Mouse (Mus musculus) forebrain, embryonic 13.5 days (tissue): ENCODE results near the gene Cldn10. TPM values are rescaled to one million over a fixed set of nuclear protein-coding genes. Genes with fewer than 3 reads are reported as not detected.

Experiments
- ATAC-seq: fragments of 200-750 bp; cut with Nextera tagmentation; 2 replicates; pipeline ENCODE4 v1.8.0; 2017
- H3K27ac ChIP-seq: fragments of 300-500 bp; sonication (generic); 2 replicates; pipeline ENCODE4 v1.5.1; 2015; ENCODE audit warnings: inconsistent platforms, mild to moderate bottlenecking, moderate library complexity
- H3K27me3 ChIP-seq: fragments of 300-500 bp; sonication (generic); 2 replicates; pipeline ENCODE4 v1.6.1; 2015; ENCODE audit warnings: mild to moderate bottlenecking, inconsistent platforms
- H3K36me3 ChIP-seq: fragments of 300-500 bp; sonication (generic); 2 replicates; pipeline ENCODE4 v1.6.1; 2015; ENCODE audit warnings: mild to moderate bottlenecking, inconsistent platforms; ENCODE audit not compliant: poor library complexity, severe bottlenecking
- H3K4me1 ChIP-seq: fragments of 300-500 bp; sonication (generic); 2 replicates; pipeline ENCODE4 v1.6.1; 2015; ENCODE audit warnings: inconsistent platforms
- H3K4me2 ChIP-seq: fragments of 300-500 bp; sonication (generic); 2 replicates; pipeline ENCODE4 v1.6.1; 2015; ENCODE audit warnings: inconsistent platforms, mild to moderate bottlenecking, moderate library complexity
- H3K4me3 ChIP-seq: fragments of 300-500 bp; sonication (generic); 2 replicates; pipeline ENCODE4 v1.5.1; 2015; ENCODE audit warnings: mild to moderate bottlenecking, inconsistent platforms
- H3K9ac ChIP-seq: fragments of 300-500 bp; sonication (generic); 2 replicates; pipeline ENCODE4 v1.6.1; 2015; ENCODE audit warnings: mild to moderate bottlenecking, inconsistent platforms
- H3K9me3 ChIP-seq: fragments of 300-500 bp; sonication (generic); replicated peaks from 2 replicates; pipeline ENCODE4 v1.6.1; 2016; ENCODE audit warnings: inconsistent platforms
- WGBS: fragments of 180-500 bp; shearing (Covaris S2); methylation state at CpG from one replicate; pipeline ENCODE4 v1.1.7; 2015; 5-methylcytosine and 5-hydroxymethylcytosine counted together
- polyA plus RNA-seq: library from polyadenylated mRNA; unstranded; fragments of >200 nt; fragmentation: Nextera tagmentation; extraction: Ambion mirVana; gene quantifications from 2 replicates; pipeline ENCODE4 v1.2.1, GENCODE M21; 2015

The Cldn10 gene
- polyA plus RNA-seq, 1 experiment from 2014 or later: 0.57 TPM

DNA sequence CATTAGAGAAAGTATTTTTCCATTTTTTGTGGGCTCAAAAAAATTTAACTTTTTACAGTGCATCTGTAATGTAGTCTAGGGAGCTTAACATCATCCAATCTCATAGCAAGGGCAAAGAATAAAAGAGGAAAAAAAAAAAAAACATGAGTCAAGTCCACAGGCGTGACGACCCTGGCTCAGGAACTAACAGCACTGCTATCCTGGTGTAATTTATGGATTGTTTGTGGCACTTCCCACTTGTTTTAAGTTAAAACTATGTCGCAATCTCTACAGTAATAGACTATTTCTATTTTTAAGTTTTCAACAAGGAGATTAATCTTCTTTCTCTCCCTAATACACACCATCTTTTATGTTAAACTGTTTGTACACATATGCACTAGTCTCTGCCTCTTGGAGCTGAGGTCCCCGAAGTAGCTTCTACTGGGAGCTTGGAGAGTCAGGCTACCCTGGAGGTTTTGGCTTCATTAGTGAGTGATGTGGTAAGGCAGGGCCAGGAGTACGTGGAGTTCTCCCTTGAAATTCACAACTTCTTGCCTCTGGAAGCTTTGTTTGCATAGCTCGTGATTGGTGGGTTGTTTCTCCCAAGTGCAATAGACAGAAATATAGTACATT, 63.9 kb downstream of the Cldn10 start:
- Histone ChIP-seq H3K36me3 (no peaks in the 10 kb centered on the region), H3K4me1 (peaks cover 18% of the 10 kb centered on the region), H3K27me3 (peaks cover 37% of the 10 kb centered on the region), H3K27ac (no peak overlapping the region), H3K4me2 (no peak overlapping the region), H3K9me3 (no peaks in the 10 kb centered on the region), H3K9ac (no peak overlapping the region), H3K4me3 (no peak overlapping the region)
- 80% methylated on average over 6 of the region's 6 CpGs for WGBS
- ATAC-seq: no peak

DNA sequence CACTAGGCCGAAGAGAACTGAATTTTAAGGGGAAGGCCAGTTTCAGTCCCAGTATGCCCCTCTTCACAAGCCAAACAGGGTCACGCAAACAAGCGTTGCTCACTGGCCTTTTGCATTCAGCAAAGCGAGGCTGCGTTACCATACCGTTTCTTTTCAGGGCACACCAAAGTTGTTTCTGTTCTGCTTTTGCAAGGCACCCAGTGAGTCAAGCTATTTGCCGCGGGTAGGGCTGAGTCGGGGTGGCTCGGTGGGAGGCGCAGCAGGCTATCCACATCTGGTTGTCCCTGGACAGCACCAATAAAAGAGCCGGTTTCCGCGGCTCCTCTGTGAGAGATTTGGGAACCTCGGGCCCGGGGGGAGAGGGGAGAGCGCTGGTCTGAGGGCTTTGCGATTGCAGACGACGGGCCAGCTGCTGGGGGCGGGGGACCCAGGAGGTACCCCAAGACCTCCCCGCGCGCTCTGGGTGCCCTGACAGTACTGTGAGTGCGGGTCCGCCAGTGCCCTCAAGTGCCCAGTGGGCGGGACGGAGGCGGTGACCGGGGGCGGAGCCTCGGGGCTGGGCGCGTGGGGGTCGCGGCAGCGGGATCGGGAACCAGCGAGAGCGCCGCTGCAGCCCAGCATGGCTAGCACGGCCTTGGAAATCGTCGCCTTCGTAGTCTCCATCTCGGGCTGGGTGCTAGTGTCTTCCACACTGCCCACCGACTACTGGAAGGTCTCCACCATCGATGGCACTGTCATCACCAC, 66.8 kb downstream of the Cldn10 start:
- Histone ChIP-seq H3K9ac (peak overlapping the region; percentile 55), H3K27me3 (peaks cover 53% of the 10 kb centered on the region), H3K4me2 (peak overlapping the region; percentile 90), H3K36me3 (no peaks in the 10 kb centered on the region), H3K4me3 (peak overlapping the region; percentile 53), H3K27ac (no peak overlapping the region), H3K4me1 (peaks cover 29% of the 10 kb centered on the region), H3K9me3 (no peaks in the 10 kb centered on the region)
- ATAC-seq: peak; percentile 76
- 1% methylated on average over 48 of the region's 48 CpGs for WGBS

DNA sequence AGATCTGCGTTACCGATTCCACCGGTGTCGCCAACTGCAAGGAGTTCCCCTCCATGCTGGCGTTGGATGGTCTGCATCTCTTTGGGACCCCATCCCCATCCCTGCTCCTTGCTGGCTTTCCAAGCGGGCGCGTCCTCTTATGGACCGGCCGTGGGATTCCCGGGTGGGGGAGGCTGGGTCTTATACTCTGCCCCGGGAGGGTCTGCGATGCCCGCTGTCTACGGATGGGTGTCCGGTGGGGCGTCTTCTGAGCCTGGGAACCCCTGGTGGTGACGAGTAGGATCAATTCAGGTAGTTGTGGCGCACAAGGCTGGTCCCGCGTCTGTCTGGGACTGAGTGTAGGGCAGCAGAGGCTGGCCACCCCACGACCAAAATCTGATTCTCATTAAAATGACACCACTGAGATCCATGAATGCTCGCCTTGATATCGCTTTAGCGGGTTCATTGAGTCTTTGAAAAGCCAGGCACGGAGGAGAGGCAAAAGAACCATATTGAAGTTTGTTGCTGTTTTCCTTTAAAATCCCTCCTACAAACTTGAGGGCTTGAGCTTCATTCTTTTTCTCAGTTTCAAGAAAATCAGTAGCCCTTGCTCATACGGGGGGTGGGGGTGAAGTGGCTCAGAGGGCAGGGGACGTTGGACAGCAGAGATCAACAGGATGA, 67.6 kb downstream of the Cldn10 start:
- H3K4me1 ChIP-seq: peaks cover 34% of the 10 kb centered on the region
- peaks cover 53% of the 10 kb centered on the region for H3K27me3 ChIP-seq
- H3K27ac ChIP-seq: no peak overlapping the region
- H3K36me3 ChIP-seq: no peaks in the 10 kb centered on the region
- H3K9me3 ChIP-seq: no peaks in the 10 kb centered on the region
- H3K4me2 ChIP-seq: peak overlapping the region; percentile 90
- under 1% methylated on average over 28 of the region's 28 CpGs for WGBS
- H3K4me3 ChIP-seq: peak overlapping the region; percentile 53
- peak overlapping the region; percentile 55 for H3K9ac ChIP-seq
- ATAC-seq: peak; percentile 52

DNA sequence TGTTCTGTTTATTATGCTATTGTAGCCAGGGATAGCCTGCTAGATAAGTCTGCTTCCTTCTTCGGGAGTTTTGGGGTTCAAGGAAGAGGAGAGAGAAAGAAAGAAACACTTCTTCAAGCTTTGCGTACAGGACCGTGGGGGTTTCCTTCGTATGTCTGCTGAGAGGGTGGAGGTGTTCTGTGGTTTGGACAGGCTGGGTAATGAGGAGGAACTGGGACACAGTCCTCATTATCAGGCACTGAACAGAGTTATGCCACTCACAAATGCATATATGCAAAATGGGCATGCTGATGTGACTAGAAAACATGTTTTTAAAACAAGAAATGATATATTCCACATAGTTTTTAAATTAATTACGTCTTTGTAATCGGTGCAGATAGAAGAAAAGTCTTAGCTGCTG, 68.9 kb downstream of the Cldn10 start:
- H3K9ac ChIP-seq: no peak overlapping the region
- no peaks in the 10 kb centered on the region for H3K36me3 ChIP-seq
- peaks cover 36% of the 10 kb centered on the region for H3K4me1 ChIP-seq
- WGBS: 90% methylated on average over 6 of the region's 6 CpGs
- peaks cover 53% of the 10 kb centered on the region for H3K27me3 ChIP-seq
- H3K9me3 ChIP-seq: no peaks in the 10 kb centered on the region
- no peak for ATAC-seq
- H3K4me2 ChIP-seq: no peak overlapping the region
- H3K4me3 ChIP-seq: no peak overlapping the region
- no peak overlapping the region for H3K27ac ChIP-seq

DNA sequence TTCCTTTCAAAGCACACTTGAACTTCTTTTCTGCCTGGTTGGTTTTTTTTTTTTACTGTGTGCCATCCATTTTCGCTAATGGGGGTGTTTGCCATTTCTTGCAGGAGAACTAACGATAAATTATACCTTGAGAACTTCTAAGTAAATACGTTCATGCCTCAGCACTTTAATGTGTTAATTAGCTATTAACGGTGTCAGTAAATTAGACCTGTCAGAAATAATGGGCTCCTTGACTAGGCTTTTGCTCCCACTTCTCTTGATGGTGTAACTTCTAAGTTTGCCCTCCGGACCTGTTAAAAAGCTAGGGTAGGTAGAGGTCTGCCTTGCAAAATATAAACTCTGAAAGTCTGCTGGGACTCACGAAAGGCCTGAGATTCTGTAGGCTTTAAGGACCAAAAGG, 70.6 kb downstream of the Cldn10 start:
- H3K9ac ChIP-seq: no peak overlapping the region
- peaks cover 42% of the 10 kb centered on the region for H3K27me3 ChIP-seq
- no peaks in the 10 kb centered on the region for H3K36me3 ChIP-seq
- H3K4me1 ChIP-seq: peaks cover 36% of the 10 kb centered on the region
- H3K27ac ChIP-seq: no peak overlapping the region
- no peak overlapping the region for H3K4me2 ChIP-seq
- no peak for ATAC-seq
- no peaks in the 10 kb centered on the region for H3K9me3 ChIP-seq
- H3K4me3 ChIP-seq: no peak overlapping the region
- 32% methylated on average over 6 of the region's 6 CpGs for WGBS

DNA sequence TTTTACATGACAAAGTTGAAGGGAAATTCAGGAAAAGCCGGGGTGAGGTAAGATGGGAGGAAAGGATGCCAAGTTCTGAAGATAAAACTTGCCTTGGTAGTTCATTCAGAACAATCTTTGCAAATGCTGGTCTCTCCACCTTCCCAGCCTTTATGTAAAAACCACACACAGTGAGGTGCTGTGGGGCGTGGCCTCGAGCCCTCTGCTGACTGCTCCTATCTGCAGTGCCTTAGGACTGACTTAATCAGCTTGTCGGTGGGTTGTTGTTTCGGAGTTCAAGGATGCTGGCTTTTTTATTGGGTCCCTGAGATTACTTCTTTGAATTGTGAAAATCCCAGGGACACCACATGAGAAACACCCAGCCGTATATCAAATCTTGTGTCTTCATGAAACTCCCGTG, 74.5 kb downstream of the Cldn10 start:
- peaks cover 10% of the 10 kb centered on the region for H3K27me3 ChIP-seq
- no peak for ATAC-seq
- WGBS: 65% methylated on average over 7 of the region's 7 CpGs

DNA sequence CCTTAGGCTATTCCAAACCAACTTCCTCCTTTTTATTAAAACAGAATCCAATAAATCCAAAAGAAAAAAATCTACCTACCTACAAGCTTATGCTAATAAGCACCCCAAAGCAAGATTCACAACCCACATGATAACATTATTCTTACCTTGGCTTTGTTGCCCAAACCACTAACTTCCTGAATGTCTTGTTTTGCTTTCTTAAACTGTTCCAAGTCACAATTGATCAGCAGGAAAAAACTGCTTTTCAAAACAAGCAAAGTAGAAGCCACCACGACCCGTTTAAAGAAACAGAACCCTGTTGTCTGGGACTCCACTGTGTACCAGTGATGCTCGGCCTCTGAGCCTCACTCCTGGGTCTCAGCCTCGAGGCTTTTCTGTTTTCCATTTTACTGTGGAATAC, 77.2 kb downstream of the Cldn10 start:
- no peaks in the 10 kb centered on the region for H3K36me3 ChIP-seq
- no peak overlapping the region for H3K4me3 ChIP-seq
- no peak for ATAC-seq
- H3K4me2 ChIP-seq: no peak overlapping the region
- H3K4me1 ChIP-seq: peaks cover 30% of the 10 kb centered on the region
- H3K9me3 ChIP-seq: no peaks in the 10 kb centered on the region
- no peak overlapping the region for H3K9ac ChIP-seq
- 58% methylated on average over 4 of the region's 4 CpGs for WGBS
- H3K27me3 ChIP-seq: no peaks in the 10 kb centered on the region
- no peak overlapping the region for H3K27ac ChIP-seq

More for the DNA sequence above, 74.5 kb downstream of the Cldn10 start:
- Histone ChIP-seq H3K36me3 (no peaks in the 10 kb centered on the region), H3K4me3 (no peak overlapping the region), H3K4me2 (no peak overlapping the region), H3K9me3 (no peaks in the 10 kb centered on the region), H3K27ac (no peak overlapping the region), H3K4me1 (peaks cover 26% of the 10 kb centered on the region), H3K9ac (no peak overlapping the region)

DNA sequence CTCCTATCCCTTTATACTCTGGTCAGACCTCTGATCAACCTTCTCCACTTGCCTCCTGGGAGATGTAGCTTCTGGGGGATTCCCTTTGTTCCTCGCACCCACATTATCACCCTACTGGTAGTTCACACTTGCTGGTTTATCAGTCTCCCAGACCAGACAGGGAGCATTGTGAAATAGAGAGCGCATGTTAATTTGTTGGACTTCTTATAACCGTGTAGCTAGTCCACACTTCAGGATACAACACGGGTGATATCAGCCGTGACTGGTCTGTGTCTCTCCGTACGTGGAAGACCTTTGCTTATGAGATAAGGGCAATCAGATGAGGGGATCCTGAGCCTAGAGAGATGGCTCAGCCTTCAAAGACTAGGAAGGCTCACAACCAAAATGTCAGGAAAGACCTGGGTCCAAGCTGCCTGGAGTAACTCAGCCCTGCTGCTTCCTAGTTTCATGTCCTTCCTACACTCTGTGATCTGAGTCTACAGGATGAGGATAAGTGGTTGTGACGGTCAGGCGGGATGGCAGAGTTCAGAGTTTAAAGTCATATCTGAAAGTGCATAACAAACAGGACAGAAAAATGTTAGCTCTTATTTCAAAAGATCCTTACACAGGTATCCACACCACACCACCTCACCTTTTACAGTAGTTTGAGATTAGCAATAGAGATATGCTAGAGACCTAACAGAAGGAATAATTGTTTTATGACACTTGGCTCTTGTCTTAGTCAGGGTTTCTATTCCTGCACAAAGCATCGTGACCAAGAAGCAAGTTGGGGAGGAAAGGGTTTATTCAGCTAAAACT, 78.5 kb downstream of the Cldn10 start:
- ATAC-seq: no peak
- no peaks in the 10 kb centered on the region for H3K36me3 ChIP-seq
- no peak overlapping the region for H3K9ac ChIP-seq
- H3K9me3 ChIP-seq: no peaks in the 10 kb centered on the region
- H3K4me2 ChIP-seq: no peak overlapping the region
- no peak overlapping the region for H3K4me3 ChIP-seq
- peaks cover 19% of the 10 kb centered on the region for H3K4me1 ChIP-seq
- no peak overlapping the region for H3K27ac ChIP-seq
- no peaks in the 10 kb centered on the region for H3K27me3 ChIP-seq
- 93% methylated on average over 10 of the region's 10 CpGs for WGBS

DNA sequence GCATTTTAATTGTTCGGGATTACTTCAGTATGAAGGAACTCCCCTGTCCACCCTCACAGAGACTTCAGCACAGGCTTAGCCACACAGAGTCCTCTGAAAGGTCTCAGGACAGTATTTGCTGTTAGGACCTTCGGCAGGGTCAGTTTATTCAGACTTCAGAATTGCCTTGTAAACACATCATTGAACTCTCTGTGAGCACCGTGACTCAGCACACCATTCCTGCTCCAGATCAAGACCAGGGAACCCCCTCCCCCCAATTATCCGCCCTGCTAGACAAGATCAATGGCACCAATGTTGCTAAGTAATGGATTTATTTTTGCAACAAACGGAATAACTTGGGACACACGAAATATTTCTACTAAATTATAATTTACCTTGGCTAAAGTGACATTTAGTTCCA, 79.7 kb downstream of the Cldn10 start:
- WGBS: 39% methylated on average over 6 of the region's 6 CpGs
- H3K36me3 ChIP-seq: no peaks in the 10 kb centered on the region
- no peak overlapping the region for H3K4me3 ChIP-seq
- ATAC-seq: no peak
- H3K27me3 ChIP-seq: no peaks in the 10 kb centered on the region
- H3K9ac ChIP-seq: no peak overlapping the region
- no peaks in the 10 kb centered on the region for H3K9me3 ChIP-seq
- H3K4me2 ChIP-seq: no peak overlapping the region
- peaks cover 19% of the 10 kb centered on the region for H3K4me1 ChIP-seq
- H3K27ac ChIP-seq: no peak overlapping the region

DNA sequence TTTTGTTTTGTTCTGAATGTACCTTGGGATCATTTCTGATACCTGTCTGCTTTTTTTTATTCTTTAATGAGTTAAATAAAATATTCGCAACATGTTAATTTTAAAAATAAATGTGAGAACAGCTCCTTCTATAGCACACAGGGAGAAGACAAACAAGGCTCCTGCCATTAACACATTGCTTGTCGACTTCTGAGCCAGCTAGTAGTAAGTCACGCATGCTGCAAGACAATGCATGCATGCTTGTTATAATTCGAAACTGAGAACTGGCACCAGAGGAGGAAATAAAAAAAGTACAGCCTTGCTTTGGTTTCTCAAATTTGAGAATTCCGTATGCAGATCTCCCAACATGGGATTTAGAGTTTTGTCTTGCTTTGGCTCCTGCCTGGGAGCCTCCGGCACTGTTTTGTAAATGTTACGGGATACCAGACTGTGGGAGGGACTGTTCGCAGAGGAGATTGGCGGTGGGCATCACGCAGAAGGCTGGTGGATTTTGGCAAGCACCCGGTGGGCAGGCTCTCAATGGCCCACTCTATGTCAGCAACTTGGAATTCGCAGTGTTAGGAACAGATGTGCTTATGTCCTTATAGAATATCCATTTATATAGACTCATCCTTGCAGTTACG, 80.5 kb downstream of the Cldn10 start:
- no peak overlapping the region for H3K4me3 ChIP-seq
- H3K9me3 ChIP-seq: no peaks in the 10 kb centered on the region
- no peak overlapping the region for H3K4me2 ChIP-seq
- H3K27ac ChIP-seq: no peak overlapping the region
- H3K36me3 ChIP-seq: 0 out of 2 replicates have a peak, but pooled peaks cover 5% of the 10 kb centered on the region
- peak; percentile 80 for ATAC-seq
- WGBS: 69% methylated on average over 13 of the region's 13 CpGs
- peaks cover 19% of the 10 kb centered on the region for H3K4me1 ChIP-seq
- no peak overlapping the region for H3K9ac ChIP-seq
- no peaks in the 10 kb centered on the region for H3K27me3 ChIP-seq

DNA sequence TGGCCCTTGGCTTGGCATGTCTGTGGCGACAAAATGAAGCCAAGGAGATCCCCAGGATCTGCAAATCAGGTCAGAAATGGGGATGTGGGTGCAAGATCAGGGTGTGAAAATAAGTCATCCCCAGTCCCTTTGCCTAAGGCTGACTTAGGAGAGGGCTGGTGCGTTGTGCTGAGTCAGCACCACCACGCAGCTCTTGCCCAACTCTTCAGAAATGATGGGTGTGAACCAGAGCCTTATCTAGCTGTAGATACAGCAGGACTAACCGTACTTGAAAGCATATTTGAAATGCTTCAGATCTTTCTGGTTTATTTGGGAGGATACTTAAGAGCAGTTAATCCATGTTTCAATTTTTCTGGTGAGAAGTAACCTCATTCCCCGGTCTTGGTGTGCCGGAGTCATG, 82.0 kb downstream of the Cldn10 start:
- peaks cover 9% of the 10 kb centered on the region for H3K36me3 ChIP-seq
- no peak for ATAC-seq
- no peaks in the 10 kb centered on the region for H3K27me3 ChIP-seq
- no peak overlapping the region for H3K4me2 ChIP-seq
- H3K9ac ChIP-seq: no peak overlapping the region
- no peak overlapping the region for H3K27ac ChIP-seq
- H3K4me3 ChIP-seq: no peak overlapping the region
- H3K4me1 ChIP-seq: peaks cover 19% of the 10 kb centered on the region
- 95% methylated on average over 6 of the region's 6 CpGs for WGBS
- no peaks in the 10 kb centered on the region for H3K9me3 ChIP-seq
